Mouse (Mus musculus) lung, postnatal 0 days (tissue): ENCODE measurements around the gene Fkbp8.

Experiments
- CTCF ChIP-seq: IDR thresholded peaks from 2 replicates; pipeline ENCODE4 v1.5.1; 2016; ENCODE audit warnings: antibody characterized with exemption, mild to moderate bottlenecking
- EP300 ChIP-seq: IDR thresholded peaks from 2 replicates; pipeline ENCODE4 v1.6.1; 2016; ENCODE audit warnings: antibody characterized with exemption, mild to moderate bottlenecking, control low read depth

DNA sequence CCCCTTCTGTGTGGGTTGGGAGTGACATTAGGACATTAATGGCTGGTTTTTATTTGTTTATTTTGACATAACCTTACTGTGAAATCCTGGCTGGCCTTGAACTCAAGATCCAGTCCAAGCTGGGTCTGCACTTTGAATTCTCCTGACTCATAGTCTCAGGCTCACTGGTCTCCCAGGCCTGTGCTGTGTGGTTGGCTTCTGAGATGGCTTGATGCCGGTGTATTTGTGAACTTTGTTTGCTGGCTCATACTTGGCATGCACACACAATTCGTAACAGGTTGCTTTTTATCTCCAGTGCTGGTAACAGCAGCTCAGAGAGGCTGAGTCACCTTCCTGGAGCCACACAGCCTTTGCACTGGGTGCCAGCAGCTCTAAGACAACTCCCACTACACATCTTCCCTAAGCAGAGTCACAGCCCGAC lies 2.2 kb downstream of the Fkbp8 start:
- TF ChIP-seq EP300 (no peak), CTCF (no peak)
